Mouse (Mus musculus) urinary bladder, adult 18-20 months (tissue): ENCODE measurements at regions not wholly inside any gene's neighbourhood (a gene's known extent, or its start where the extent isn't known, plus 50 kb on each side); places are given as distances from the start of the nearest gene placed in this dataset.

Experiments
- DNase-seq, 2 experiments: peaks; one replicate each; pipeline ENCODE4 v3.0.0; 2022; ENCODE audit warnings: low spot score in 2 of 2, mixed read lengths in 2 of 2

DNA sequence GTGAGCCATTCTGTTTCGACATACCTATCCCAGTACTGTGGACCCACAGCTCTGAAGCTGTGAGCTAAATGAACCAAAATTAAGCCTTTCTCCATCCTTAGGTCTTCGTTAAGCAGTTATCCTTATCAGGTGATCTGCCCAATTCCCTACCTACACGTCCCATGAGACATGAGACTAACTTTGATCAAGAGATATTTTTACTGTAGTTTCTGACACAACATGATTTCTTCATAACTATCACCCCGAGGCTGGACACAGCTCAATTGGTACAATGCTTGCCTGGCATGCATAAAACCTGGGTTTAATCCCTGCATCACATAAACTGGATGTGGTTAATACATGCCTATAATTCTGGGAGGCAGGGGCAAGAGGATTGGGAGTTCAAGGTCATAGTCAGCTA, 82.2 kb upstream of the Elovl6 start:
- no peak for DNase-seq

DNA sequence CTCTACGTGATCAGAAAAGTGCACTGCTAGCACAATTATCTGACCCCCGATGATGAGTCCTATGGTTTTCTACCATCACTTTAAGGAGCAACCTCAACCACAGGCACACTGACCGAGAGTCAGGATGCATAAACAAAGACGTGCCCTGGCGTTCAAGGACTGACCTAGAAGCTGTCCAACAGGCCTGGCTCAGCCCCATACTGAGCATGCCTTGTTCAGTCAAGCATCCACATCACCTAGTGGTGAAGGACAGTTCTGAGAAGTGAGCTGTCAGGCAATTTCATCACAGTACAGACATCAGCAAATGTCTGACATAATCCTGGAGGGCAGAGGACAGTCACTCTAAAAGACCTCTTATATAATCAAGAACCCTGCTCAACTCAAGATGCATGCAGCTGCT, 81.5 kb upstream of the Elovl6 start:
- DNase-seq, result no peak

DNA sequence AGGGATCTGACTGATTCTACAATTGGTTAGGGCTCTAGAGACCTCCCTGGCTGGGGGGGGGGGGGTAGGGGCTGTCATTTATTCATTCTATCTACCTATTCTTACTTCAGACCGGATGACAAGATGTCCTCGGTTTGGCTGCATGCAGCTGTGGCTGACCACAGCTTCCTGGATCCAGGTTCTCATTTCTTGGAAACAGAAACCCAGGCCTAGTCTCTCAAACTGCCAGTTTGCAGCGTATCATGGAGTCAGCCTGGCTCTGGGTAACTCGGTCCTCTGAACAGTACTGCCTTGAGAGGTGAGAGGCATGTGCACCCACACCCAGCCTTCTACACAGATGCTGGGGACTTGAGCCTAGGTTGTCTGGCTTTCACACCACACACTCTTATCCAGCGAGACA, 62.1 kb upstream of the Elovl6 start:
- no peak for DNase-seq

DNA sequence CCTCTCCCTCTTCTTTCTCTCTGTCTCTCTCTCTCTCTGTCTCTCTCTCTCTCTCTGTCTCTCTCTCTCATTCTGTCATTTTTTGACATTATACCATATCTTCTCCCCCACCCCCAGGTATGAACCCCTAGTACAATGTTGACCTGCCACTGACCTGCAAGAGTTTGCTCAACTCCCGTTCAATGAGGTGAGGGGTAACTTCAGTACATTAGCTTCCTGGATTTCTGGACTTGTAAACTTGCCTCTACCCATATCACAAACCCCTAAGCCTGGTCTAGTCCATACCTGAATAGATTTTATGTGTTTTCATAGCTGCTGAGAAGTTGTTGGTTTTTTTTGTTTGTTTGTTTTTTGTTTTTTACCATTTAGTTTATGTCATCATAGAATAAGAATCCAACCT, 60.8 kb upstream of the Elovl6 start:
- DNase-seq, result no peak

DNA sequence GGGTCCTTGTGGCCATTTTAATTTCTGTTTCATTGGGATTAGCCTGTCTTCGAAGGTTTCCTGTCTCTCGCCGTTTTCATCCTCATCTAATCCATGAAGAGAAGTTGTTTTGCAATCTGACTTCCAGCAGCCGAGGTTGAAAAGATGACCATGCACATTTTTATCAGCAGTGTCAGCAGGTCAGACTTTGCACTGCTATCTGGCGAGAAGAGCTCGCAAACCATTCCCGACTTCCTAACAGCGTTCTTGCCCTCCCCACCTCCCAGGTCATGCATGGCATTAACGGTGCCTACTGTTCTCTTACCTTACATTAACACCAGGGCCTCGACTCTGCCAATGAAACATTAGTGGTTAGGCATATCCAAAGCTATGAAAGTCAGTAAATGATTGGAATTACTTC, 60.1 kb upstream of the Elovl6 start:
- no peak for DNase-seq

DNA sequence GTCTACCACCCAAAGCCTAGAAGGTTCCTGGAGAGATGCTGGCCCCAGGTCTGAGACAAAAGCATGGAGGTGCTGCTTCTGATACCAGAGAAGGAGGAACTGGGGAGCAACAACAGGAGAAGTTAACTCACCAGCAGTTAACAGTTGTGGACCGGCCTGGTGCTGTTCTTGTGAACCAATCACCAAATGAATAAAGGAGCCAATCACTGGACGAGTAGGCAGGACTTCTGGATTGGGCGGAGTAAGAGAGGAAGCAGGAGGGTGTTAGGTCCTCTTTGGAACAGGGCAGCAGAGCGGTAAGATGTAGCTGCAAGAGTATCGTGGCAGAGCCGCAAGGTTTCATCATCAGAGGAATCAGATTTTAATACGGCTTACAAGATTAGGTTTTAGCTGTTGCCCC, 57.7 kb upstream of the Elovl6 start:
- no peak for DNase-seq

DNA sequence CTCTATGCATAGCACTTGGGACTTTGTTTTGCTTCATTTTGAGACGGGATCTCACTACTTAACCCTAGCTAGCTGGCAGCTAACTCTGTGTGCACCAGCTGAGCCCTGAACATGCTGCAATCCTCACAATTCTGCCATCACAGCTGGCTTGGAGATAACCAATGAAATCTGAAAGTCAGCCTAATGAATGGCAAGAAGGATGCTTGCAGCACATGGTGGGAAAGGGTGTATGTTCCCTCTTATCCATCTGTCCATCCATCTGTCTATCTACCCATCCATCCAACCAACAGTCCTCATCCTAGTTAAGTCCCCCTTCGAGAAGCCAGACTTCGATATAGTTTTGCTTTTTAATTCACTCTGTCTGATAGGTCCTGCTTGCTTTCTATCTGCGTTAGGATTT, 55.9 kb upstream of the Elovl6 start:
- DNase-seq, result no peak

DNA sequence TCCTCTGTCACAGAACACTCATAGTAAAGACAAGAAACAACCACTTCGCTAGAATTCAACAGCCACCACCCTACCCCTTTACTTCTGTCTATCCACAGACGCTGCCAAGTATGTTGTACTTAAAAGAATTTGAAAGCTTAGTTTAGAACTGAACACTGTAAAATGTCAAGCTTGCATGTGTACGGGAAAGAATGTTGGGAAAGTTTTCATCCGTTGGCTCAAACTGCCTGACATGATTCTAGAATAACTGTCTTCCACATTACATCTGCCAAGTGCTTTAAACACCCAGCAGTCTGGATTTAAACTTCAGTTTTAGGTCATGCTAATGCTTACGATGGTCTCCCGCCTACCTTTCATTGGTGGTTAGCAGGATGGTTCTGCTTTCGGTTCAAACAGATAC, 54.1 kb upstream of the Elovl6 start:
- no peak for DNase-seq

DNA sequence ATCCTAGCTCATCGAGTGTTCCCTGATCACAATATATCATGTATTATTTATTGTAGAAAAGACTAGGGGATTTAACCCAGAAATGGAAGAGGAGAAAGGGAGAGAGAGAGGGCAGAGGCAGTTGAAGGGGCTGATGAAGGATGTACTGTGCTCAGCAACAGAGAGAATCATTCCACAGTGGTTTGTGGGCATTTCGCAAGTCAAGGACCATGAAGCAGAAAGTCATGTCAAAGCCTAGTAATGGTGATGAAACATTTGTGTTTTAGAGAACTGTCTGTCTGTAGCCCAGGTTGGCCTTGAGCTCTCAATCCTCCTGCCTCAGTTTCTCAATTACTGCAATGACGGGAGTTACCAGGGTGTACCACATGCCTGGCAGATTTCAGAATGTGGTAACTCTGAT, 50.9 kb upstream of the Elovl6 start:
- no peak for DNase-seq
